Mouse (Mus musculus) liver, adult (tissue): ENCODE data around the gene Adgrl3.

ENCODE experiments used
- GATA4 ChIP-seq: IDR thresholded peaks from 2 replicates; pipeline ENCODE4 v1.6.1; 2014; ENCODE audit warnings: mild to moderate bottlenecking, low read length; ENCODE audit not compliant: insufficient replicate concordance

Gene Adgrl3

DNA sequence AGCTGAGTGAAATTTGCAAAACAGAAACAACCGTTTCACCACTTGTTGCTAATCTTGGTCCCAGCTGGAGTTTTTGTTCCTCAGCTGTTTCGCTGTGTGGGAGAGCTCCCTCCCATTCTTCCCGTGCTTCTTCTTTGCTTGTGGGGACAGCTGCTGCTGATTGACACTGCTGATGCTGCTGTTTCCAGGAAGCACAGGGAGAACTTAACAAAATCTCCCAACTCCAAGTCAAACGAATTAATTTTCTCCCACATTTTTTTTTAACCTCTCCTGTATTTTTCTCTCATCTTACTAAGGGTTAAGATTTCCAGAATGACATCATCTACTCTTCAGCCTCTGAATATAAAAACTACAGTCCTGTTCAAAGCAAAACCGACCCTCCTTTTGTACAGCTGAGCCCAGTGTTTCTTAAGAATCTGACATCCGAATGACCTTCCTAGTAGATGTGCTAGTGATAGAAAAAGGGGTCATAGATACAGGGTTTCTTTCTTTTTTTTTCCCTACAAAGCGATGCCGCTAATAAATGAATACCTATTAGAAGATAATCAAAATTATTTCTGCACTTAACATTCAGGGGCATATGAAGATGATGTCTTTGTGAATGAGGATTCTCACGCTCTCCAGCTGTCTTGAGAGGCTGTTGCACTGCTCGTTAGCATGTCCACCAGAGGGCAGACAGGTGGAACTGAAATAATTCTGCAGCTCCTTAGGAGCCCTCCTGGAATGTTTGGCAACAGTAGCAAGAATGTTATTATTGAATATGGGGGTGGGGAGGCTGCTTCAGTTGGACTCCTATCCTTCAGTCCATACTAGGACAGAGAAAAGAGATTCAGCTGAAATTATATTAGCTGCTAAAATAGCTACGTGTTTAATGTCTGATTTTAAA, 499.8 kb downstream of the Adgrl3 start:
- TF ChIP-seq GATA4, result no peak

DNA sequence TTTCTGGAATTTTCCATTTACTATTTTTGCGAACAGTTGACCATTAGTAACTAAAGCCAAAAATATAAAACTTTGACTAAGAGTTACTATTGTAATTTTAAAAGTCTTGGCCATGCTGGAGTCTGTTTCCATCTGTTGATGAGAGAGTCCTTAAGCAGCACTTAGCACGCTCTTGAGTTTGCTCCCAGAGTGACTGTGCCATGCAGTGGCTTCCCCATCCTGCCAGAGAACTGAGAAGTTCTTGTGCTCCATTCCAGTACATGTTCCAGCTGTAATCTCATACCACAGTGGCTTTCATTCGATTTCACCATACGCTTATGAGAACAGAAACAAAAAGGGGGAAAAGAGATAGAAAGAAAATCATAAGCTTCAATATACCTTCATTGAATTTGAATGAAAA, 502.8 kb downstream of the Adgrl3 start:
- TF ChIP-seq GATA4, result no peak

DNA sequence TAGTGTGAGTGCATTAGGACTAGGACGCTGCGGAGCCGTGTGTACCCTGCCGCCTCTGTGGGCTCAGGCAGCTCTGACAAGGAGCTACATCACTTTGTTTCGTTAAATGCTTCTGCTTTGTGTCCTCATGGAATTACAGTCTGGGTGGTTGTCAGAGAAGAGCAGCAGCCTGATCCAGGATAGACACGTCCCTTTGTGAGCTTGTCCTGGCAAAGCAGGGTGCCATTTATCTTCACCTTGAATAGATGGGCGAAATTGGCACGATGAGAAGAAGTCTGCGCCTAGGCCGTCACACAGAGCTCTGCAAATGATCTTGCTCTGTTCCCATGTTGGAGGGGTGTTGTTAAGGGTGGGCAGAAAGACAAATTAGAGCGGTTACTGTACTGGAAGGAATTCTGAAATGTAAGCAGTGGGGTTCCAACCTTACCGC, 504.6 kb downstream of the Adgrl3 start:
- TF ChIP-seq GATA4, result no peak

DNA sequence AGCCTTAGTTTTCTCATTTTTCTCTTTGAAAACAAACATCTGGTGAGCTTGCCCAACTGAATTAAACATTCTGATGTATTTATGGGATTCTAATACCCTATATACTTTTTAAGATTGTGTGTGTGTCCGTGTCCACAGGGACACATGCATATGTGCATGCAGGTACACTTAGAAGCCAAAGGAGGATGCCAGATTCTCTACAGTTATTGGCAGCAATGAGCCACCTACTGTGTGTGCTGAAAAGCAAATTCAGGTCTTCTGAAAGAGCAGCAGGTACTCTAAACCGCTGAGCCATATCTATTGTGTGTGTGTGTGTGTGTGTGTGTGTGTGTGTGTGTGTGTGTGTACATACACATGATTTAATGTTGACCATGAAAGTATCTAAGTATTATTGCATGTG, 505.4 kb downstream of the Adgrl3 start:
- no peak for TF ChIP-seq GATA4

DNA sequence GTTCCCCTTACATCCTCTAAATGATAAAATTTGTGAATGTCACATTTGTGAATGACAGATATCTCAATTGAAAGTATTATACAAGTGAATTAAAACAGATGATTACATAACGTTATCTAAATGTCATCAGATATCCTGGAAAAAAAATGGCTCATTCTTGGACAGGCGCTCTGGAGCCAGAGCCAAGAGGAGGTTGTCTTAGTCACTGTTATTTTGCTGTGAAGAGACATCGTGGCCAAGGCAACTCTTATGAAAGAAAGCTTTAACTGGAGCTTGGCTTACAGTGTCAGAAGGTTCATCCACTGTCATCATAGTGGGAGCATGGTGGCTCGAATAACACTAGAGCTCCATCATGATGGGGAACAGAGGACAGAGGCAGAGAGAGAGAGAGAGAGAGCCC, 511.7 kb downstream of the Adgrl3 start:
- TF ChIP-seq GATA4, result no peak

DNA sequence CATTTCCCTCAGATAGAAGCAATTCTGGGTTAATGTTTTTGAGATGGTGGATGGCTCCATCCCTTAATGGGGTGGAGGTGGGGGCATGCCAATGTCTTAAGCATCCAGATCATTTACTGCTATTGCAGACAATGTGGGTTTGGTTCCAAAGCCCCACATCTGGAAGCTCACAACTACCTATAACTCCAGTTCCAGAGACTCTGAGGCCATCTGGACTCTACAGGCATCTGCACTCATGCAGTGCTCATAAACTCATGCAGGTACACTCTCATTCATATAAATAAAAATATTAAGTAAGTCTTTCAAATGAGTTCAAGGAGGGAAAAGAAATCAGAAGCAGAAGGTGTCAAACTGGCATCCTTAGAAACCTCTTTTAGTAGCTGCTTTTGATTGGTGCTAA, 530.3 kb downstream of the Adgrl3 start:
- TF ChIP-seq GATA4, result no peak

DNA sequence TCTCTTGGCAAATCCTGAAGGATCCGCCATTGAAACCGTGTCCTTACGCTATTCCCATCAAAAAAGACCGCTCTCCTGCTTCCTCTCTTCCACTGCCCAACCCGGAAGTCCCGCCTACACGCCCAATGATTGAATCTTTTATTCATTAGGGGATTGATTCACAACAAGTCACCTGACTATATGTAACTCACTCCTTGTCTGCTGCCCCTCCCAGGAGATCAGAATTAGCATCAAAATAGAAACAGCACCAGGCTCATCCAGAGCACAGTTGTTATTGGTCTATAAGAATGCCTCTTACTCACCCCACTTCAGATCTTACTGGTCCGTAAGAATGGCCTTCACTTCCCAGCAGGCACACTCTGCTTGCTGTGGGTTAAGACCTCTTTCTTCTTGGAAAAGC, 536.1 kb downstream of the Adgrl3 start:
- TF ChIP-seq GATA4, result no peak

DNA sequence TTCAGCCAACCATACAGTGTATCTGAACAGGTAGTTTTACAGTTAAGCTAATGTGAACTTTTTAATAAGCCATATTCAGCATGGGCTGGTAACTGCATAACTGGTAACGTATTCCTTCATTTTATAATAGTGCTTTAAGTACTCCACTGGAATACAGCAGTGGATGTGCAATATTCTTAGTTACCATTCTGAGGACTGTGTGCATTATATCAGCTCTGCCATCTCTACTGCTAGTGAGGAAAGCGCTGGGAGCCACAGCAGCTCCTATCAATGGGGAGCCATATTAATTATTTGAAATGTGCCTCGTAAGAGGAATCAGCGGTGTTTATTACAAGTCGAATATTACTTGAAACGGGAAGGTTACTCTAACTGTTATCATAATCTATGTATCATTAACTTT, 539.0 kb downstream of the Adgrl3 start:
- no peak for TF ChIP-seq GATA4

DNA sequence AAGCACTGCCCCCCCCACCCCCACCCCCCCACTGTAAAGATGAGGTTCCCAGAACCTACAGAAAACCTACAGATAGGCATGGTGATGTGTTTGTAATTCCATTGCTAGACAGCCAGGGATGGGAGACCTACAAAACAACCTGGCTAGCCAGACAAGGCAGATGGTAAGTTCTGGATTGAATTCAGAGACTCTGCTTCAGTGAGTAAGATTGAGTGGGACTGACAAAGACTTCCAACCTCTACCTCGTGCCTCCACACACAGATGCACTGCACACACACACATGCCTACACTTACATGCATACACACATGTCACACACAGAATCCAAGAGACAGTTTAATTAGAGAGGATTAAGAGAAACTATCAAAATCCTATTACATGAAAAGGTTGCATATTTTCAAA, 544.4 kb downstream of the Adgrl3 start:
- no peak for TF ChIP-seq GATA4

DNA sequence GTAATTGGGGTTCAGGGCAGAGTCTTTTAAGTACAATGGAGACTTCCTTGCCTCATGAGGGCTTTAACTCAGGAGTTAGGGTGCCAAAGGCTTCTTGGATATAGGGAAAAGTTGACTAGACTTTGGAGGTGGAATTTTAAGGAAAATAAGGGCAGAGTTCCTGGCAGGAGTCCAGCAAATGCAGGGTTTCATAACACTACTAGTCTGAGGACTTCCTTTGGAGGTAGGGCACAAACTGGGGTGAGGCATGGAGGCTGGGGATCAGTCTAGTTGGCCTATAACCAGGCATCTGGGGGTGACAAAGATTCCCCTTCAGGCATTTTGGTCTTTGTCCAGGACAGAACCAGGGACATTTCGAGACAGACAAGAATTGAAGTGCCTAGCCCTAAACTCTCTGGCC, 546.6 kb downstream of the Adgrl3 start:
- no peak for TF ChIP-seq GATA4

DNA sequence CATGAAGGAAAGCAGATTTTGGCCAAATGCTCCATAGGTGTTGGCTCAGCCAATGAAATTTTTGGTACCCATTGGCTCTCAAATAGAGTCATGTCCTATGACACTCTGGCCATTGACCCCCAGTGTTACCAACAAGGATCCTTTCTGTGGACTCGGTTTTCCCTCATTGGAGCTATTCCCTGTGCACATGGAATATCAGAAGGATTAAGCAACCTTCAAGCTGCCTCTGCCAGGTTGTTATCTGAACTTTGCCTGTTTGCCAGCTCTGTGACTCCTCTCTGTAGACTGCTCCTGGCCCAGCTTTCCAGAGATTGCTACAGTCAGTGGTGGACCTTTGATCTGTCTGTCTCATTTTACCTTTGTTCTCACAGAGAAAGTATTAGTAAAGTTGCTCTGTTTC, 548.8 kb downstream of the Adgrl3 start:
- TF ChIP-seq GATA4, result peak; percentile 69; the same call in 1 of the 2 replicates

DNA sequence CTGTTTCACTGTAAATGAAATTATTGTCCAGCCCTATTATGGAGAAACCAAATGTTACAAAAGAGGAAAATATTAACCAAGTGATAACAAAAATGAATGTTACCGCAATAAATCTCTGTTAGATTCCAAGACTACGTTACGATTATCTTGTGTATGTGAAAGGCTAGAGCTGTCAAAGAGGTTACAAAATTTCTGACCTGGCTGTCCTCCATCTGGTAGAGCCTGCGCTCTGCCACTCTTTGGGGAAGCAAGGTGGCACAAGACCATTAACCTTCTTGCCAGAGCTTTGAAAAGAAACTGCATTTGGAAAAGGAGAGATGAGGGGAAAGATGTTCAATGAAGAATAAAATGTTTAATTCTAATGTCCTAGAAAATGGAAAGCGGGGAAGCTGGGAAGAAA, 562.9 kb downstream of the Adgrl3 start:
- TF ChIP-seq GATA4, result no peak

DNA sequence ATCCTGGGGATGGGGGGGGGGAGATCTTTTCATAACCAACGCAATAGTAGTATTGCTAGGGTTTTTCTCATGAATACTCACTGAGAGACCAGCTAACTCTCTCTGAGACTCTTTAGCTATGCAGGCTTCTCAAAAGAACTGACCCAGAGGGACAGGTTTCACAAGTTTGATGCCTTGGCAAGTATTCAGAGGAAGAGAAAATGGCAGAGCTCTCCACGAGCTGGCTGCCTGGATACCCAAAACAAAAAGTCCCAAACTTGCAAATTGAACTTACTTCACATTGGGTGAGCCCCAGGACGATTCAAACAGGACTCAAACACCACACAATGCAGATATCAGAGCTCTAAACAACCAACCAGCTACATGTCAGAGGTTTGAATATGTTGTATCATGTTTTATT, 563.5 kb downstream of the Adgrl3 start:
- no peak for TF ChIP-seq GATA4

DNA sequence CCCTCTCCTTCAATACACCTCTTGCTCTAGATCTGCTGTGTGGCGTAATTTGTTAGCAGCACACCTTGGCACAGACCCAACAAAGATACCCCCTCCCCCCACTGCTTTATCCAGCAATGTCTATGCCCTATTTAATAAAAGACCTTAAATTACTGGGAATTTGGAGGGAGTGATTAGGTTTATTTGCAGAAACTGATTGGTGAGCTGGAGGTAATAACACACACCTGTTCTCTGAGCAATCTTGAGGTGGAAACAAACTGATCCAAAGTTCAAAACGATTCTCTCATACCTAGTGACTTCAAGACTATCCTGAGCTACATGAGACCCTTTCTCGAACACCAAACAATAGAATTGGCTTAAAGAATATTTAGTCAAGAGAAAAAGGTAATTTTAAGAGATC, 565.0 kb downstream of the Adgrl3 start:
- TF ChIP-seq GATA4, result no peak

DNA sequence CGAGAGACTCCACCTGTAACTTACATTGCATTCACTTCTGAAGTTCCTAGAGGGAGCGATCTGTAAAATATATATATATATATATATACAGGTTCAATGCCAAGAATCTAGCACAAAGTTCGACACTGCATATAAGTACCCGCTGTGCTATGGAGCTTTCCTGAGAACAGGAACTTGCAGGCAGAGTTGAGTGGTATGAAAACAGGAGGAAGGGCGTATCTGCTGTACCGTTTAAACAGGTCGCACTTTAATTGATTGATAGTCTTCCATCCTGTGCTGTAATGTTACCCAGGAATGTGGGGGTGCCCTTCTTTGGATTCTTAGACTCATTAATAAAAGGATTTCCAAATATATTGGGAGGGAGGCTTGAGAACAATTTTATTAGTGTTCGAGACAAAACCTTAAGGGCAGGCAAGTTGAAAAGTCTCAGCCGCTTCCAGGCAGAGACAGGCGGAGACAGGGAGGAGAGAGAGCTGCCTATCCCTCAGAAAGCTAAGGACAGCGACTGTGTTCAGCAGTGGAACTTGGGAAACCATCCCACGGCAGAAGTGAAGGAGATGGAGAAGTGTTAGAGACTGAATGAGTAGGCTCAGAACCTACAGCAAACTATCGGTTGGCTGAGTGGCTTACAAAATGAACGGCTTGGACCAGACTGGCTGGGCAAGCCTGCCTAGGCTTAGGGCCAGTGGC, 570.2 kb downstream of the Adgrl3 start:
- no peak for TF ChIP-seq GATA4

DNA sequence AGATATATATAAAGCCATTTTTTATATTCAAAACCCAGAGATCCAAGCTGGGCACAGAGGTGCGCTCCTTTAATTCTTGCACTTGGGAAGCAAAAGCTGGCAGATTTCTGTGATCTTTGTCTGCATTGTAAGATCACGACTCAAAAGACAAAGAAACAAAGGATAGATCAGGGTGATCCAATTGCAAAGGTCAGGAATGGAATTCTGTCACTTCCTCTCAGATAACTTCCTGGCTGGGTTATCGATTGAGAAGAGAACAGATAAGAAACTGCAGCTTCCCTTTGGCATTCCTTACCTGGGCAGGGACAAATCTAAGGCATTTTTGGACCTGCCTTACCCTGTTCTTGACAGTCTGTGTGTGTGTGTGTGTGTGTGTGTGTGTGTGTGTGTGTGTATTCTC, 571.5 kb downstream of the Adgrl3 start:
- no peak for TF ChIP-seq GATA4

DNA sequence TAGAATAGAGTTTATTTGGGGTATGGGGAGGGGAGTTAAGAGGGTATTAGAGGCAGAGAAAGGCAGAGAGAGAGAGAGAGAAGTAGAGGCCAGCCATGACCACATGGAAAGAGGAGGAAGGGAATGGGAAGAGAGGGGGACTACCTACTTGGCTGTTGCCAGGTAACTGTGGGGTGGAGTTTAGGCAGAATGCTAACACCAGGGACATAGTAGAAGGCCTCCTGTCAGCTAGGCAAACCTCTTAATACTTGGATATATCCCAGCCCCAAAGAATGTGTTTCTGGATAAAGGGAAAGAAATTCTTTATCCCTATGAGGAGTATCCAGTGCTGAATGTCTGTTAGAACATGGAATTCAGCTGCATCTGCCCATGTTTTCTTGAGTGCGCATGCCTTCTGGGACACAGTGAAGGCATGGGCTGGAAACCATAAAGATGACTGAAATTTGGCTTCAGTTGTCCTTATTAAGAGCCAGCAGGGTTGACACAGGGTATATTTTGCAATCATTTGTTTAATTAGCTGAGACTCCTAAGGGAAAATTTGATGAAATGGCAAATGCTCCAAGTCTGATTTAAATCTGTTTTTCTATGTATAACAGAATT, 573.6 kb downstream of the Adgrl3 start:
- TF ChIP-seq GATA4, result no peak

DNA sequence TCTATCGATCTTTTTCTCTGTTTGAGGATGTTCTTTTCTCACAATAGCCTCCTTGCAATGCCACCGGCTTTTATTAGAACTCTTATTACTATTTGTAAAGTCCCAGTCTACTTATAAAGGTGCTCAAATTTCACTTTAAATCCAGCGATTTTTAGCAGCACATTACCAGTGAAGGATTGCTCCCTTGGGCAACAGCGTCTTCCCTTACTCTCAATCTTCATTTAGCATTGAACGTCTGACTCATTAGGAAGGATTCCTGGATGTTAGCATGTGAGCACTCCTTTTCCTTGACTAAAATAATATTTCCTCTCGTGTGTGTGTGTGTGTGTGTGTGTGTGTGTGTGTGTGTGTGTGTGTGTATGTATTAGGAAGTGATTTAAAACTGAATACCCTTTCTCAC, 578.1 kb downstream of the Adgrl3 start:
- TF ChIP-seq GATA4, result no peak
